Mouse (Mus musculus) cerebellum, adult 2 months (tissue): ENCODE measurements around the gene Samd4.

Experiments used
- CTCF ChIP-seq: fragments of 200-500 bp; IDR thresholded peaks from 2 replicates; pipeline ENCODE4 v1.5.1; 2011; ENCODE audit warnings: low read depth, mild to moderate bottlenecking, control low read depth, low read length, moderate library complexity, borderline replicate concordance; ENCODE audit not compliant: insufficient read depth
- POLR2A ChIP-seq: fragments of 200-500 bp; IDR thresholded peaks from 2 replicates; pipeline ENCODE4 v1.6.1; 2011; ENCODE audit warnings: low read length, control low read depth, borderline replicate concordance; ENCODE audit not compliant: insufficient read depth

- TF ChIP-seq CTCF (no peak), POLR2A (no peak)
These were observed 93.3 kb downstream of the Samd4 start for GRCm38 (mm10) chr14:46975969-46976368.
